Mouse (Mus musculus): ENCODE data around the gene Dao.

GRCm38 (mm10) chr5:114046604-114047003, 43.1 kb downstream of the Dao start:
- TF ChIP-seq CTCF (IDR thresholded peaks at IDR 0.05; ENCODE audit: insufficient read depth, low read depth, low read length): no peak
- TF ChIP-seq POLR2A (IDR thresholded peaks at IDR 0.05; ENCODE audit: insufficient read depth, low read depth, low read length): no peak
